Mouse (Mus musculus) MEL (cell line): ENCODE results near the gene Hsh2d.
A peak's percentile ranks its signal among the peaks of the same experiment; 100 is the strongest.

Experiments
- CHD1 ChIP-seq: IDR thresholded peaks from 2 replicates; pipeline ENCODE4 v1.6.1; 2012; ENCODE audit warnings: low read depth, mild to moderate bottlenecking, inconsistent platforms, low read length, improper control_type of control experiment
- CTCF ChIP-seq, 3 experiments: IDR thresholded peaks in 2 of 3; conservative IDR thresholded peaks in 1 of 3; 2 replicates each; pipeline ENCODE4 v1.5.1; 2011 to 2012; ENCODE audit warnings: low read length in 3 of 3, low read depth in 2 of 3, mild to moderate bottlenecking in 2 of 3, improper control_type of control experiment in 1 of 3, inconsistent platforms in 1 of 3, mixed read lengths in 1 of 3, moderate library complexity in 1 of 3; ENCODE audit not compliant: control insufficient read depth in 1 of 3, insufficient read depth in 1 of 3, poor library complexity in 1 of 3, severe bottlenecking in 1 of 3
- EP300 ChIP-seq, 2 experiments: IDR thresholded peaks; 2 replicates each; pipeline ENCODE4 v1.6.1; 2011; ENCODE audit warnings: improper control_type of control experiment in 2 of 2, low read length in 2 of 2, low read depth in 1 of 2, mild to moderate bottlenecking in 1 of 2
- ETS1 ChIP-seq: IDR thresholded peaks from 2 replicates; pipeline ENCODE4 v1.6.1; 2012; ENCODE audit warnings: low read depth, mild to moderate bottlenecking, inconsistent platforms, low read length, improper control_type of control experiment, moderate library complexity
- POLR2A ChIP-seq, 2 experiments: IDR thresholded peaks; 2 replicates each; pipeline ENCODE4 v1.6.1; 2011 to 2012; ENCODE audit warnings: low read length in 2 of 2, mild to moderate bottlenecking in 2 of 2, control low read depth in 1 of 2, improper control_type of control experiment in 1 of 2, low read depth in 1 of 2, moderate library complexity in 1 of 2; ENCODE audit not compliant: control insufficient read depth in 1 of 2, insufficient read depth in 1 of 2, poor library complexity in 1 of 2
- SIN3A ChIP-seq: IDR thresholded peaks from 2 replicates; pipeline ENCODE4 v1.6.1; 2012; ENCODE audit warnings: low read length, improper control_type of control experiment, inconsistent platforms
- SMC3 ChIP-seq: IDR thresholded peaks from 2 replicates; pipeline ENCODE4 v1.6.1; 2011; ENCODE audit warnings: low read depth, low read length, improper control_type of control experiment
- USF1 ChIP-seq: IDR thresholded peaks from 2 replicates; pipeline ENCODE4 v1.6.1; 2014; ENCODE audit warnings: low read depth, mild to moderate bottlenecking, inconsistent platforms, low read length, improper control_type of control experiment, moderate library complexity
- ZNF384 ChIP-seq: IDR thresholded peaks from 2 replicates; pipeline ENCODE4 v1.6.1; 2012; ENCODE audit warnings: low read depth, mild to moderate bottlenecking, inconsistent platforms, low read length, improper control_type of control experiment

- TF ChIP-seq CTCF (IDR thresholded peaks at IDR 0.05 in 2 of 3, conservative IDR thresholded peaks at IDR 0.05 in 1 of 3; ENCODE audit: control insufficient read depth in 1 of 3, insufficient read depth in 1 of 3, low read depth in 2 of 3, low read length in 3 of 3, poor library complexity in 1 of 3, severe bottlenecking in 1 of 3) (peak; percentile 63 to 74 (median 70)), CHD1 (no peak), ZNF384 (no peak), SMC3 (peak; percentile 64), ETS1 (no peak), SIN3A (no peak), POLR2A (IDR thresholded peaks at IDR 0.05; ENCODE audit: control insufficient read depth in 1 of 2, insufficient read depth in 1 of 2, low read depth in 1 of 2, low read length in 2 of 2, poor library complexity in 1 of 2) (no peak), EP300 (IDR thresholded peaks at IDR 0.05; ENCODE audit: low read depth in 1 of 2, low read length in 2 of 2) (no peak), USF1 (no peak)
Observed at GRCm38 (mm10) chr8:72215060-72215459, 25.6 kb downstream of the Hsh2d start.
